In the genomic region with DNA sequence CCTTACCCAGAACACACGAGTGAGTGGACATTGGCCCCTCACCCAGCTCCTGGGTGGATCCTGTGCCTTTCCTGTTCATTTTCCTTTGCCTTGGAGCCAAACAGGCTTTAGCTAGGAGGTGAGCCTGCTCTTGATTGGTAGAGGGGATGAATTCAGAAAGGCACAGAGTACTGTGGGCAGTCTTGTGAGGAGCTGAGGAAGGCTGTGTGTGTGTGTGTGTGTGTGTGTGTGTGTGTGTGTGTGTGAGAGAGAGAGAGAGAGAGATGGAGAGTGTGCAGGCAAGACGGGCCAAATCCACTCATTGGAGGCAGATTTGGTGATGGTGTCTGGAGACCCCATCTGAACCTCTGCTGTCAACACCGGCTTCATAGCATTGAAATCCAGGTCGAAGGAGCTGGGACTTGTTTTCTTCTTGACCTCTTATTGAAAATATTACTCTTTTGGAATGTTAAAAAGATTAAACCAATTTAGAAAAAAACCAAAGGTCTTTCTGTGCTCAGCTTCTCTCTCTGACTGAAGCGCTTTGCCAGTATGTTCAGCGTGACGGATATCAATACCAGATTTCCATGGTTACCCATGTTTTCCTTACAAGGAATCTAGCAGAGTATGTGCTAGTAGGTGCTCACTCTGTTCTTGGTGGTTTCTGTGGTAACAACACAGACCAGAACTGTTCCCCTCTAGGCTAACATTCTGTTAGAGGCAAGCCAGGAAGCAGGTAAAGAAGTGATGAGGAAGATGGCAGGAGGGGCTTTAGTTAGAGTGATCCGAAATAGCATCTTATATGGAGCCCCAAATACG, we compare ENCODE assay signal across 22 mouse cellular contexts. TPM values are rescaled to one million over a fixed set of nuclear protein-coding genes. Genes with fewer than 3 reads are reported as not detected.
DNase-seq lines count a peak whose midpoint lies in the region; ATAC-seq and TF ChIP-seq lines count a peak whose summit lies in the region.
"Had no signal": no experiment of that assay in that cellular context is flagged by ENCODE, and none has a peak within 500 bp of the region (broad histone marks: within the 10 kb centered on the region; RNA-seq: fewer than 3 reads in every experiment).

No protein-coding gene starts in this region.

- intact Hi-C loops in heart, postnatal 10 days (cut with DNase I), result loop anchor here (10.0 kb wide), 1 partner anchor 1352 kb away; no protein-coding TSS in a partner anchor

- no peak overlapping the region for H3K4me3 ChIP-seq in hindbrain, postnatal 0 days (ENCODE audit: low read length)
- no peak overlapping the region for H3K4me3 ChIP-seq in hindbrain, embryonic 11.5 days (ENCODE audit: low read depth, low read length)
- no peak overlapping the region for H3K4me3 ChIP-seq in midbrain, embryonic 14.5 days (replicated peaks; ENCODE audit: low read depth, low read length)
- H3K4me3 ChIP-seq: embryonic facial prominence, embryonic 12.5 days; erythroblast, embryonic 14.5 days; hindbrain, embryonic 12.5 days; limb, embryonic 10.5 days; liver, embryonic 15.5 days; lung, embryonic 15.5 days; megakaryocyte, embryonic 14.5 days had no signal

- H3K9me3 ChIP-seq in hindbrain, postnatal 0 days (ENCODE audit: low read length), result no peaks in the 10 kb centered on the region
- H3K9me3 ChIP-seq in hindbrain, embryonic 11.5 days (ENCODE audit: control insufficient read depth, low read length), result no peaks in the 10 kb centered on the region
- H3K9me3 ChIP-seq in midbrain, embryonic 14.5 days (ENCODE audit: control insufficient read depth, low read length), result no peaks in the 10 kb centered on the region
- H3K9me3 ChIP-seq: embryonic facial prominence, embryonic 12.5 days; hindbrain, embryonic 12.5 days; limb, embryonic 10.5 days; liver, embryonic 15.5 days; lung, embryonic 15.5 days; megakaryocyte, embryonic 14.5 days had no signal

- peak; percentile 87 for DNase-seq in heart, adult 11 months
- DNase-seq in heart, postnatal 10 days, result no peak
- DNase-seq in hindbrain, postnatal 0 days (ENCODE audit: low spot score), result no peak
- DNase-seq in hindbrain, embryonic 11.5 days (ENCODE audit: low spot score), result no peak
- peak; percentile 56 for DNase-seq in midbrain, embryonic 14.5 days
- no peak for DNase-seq in urinary bladder, adult 18-20 months (ENCODE audit: low spot score in 2 of 2)
- no peak for DNase-seq in right cerebral cortex, postnatal 4 days
- DNase-seq: adrenal gland, adult 2 months; cerebellum, adult 11-12 months; cerebellum, postnatal 14 days; kidney, adult 2 months; liver; lung, postnatal 36 days; thymus, postnatal 14 days had no signal

- peaks cover 12% of the 10 kb centered on the region; the same call in 1 of the 2 replicates for H3K4me1 ChIP-seq in hindbrain, postnatal 0 days (ENCODE audit: insufficient read depth, low read length)
- peaks cover 14% of the 10 kb centered on the region; the same call in 1 of the 2 replicates for H3K4me1 ChIP-seq in hindbrain, embryonic 11.5 days (replicated peaks; ENCODE audit: control insufficient read depth, insufficient read depth, low read length)
- peaks cover 35% of the 10 kb centered on the region for H3K4me1 ChIP-seq in midbrain, embryonic 14.5 days (ENCODE audit: control insufficient read depth, insufficient read depth, low read length)

- TF ChIP-seq CTCF in hindbrain, postnatal 0 days (IDR thresholded peaks at IDR 0.05; ENCODE audit: low read depth), result no peak

- no peaks in the 10 kb centered on the region for H3K27me3 ChIP-seq in hindbrain, postnatal 0 days (ENCODE audit: insufficient read depth, low read length)
- no peaks in the 10 kb centered on the region for H3K27me3 ChIP-seq in hindbrain, embryonic 11.5 days (ENCODE audit: control insufficient read depth, insufficient read depth, low read length)
- H3K27me3 ChIP-seq in midbrain, embryonic 14.5 days (ENCODE audit: control insufficient read depth, insufficient read depth, low read length), result peaks cover 8% of the 10 kb centered on the region; the same call in 1 of the 2 replicates
- H3K27me3 ChIP-seq: embryonic facial prominence, embryonic 12.5 days; liver, embryonic 15.5 days; lung, embryonic 15.5 days; megakaryocyte, embryonic 14.5 days had no signal

- no peak overlapping the region for H3K27ac ChIP-seq in hindbrain, postnatal 0 days
- no peak overlapping the region for H3K27ac ChIP-seq in hindbrain, embryonic 11.5 days (ENCODE audit: low read depth, low read length)
- H3K27ac ChIP-seq in midbrain, embryonic 14.5 days (replicated peaks; ENCODE audit: low read depth, low read length), result no peak overlapping the region
- H3K27ac ChIP-seq: embryonic facial prominence, embryonic 12.5 days; hindbrain, embryonic 12.5 days; kidney, postnatal 0 days; limb, embryonic 10.5 days; liver, embryonic 15.5 days; lung, embryonic 15.5 days had no signal

- peak; percentile 68; the same call in 1 of the 2 replicates for ATAC-seq in hindbrain, postnatal 0 days
- no peak for ATAC-seq in hindbrain, embryonic 11.5 days (ENCODE audit: low FRiP score)
- no peak for ATAC-seq in midbrain, embryonic 14.5 days (ENCODE audit: low FRiP score, low TSS enrichment)

- H3K36me3 ChIP-seq in hindbrain, postnatal 0 days (ENCODE audit: insufficient read depth, low read length), result no peaks in the 10 kb centered on the region
- no peaks in the 10 kb centered on the region for H3K36me3 ChIP-seq in hindbrain, embryonic 11.5 days (ENCODE audit: control insufficient read depth, insufficient read depth, low read length)
- H3K36me3 ChIP-seq in midbrain, embryonic 14.5 days (ENCODE audit: control insufficient read depth, insufficient read depth, low read length), result no peaks in the 10 kb centered on the region
- H3K36me3 ChIP-seq: embryonic facial prominence, embryonic 12.5 days; hindbrain, embryonic 12.5 days; limb, embryonic 10.5 days; liver, embryonic 15.5 days; lung, embryonic 15.5 days had no signal

- 53% methylated on average over 9 of the region's 9 CpGs for WGBS in hindbrain, postnatal 0 days
- 66% methylated on average over 9 of the region's 9 CpGs for WGBS in hindbrain, embryonic 11.5 days
- 42% methylated on average over 9 of the region's 9 CpGs for whole genome bisulfite sequencing in midbrain, embryonic 14.5 days

- H3K9ac ChIP-seq in hindbrain, postnatal 0 days (replicated peaks; ENCODE audit: low read length), result no peak overlapping the region
- H3K9ac ChIP-seq in hindbrain, embryonic 11.5 days (ENCODE audit: low read depth, low read length), result no peak overlapping the region
- H3K9ac ChIP-seq in midbrain, embryonic 14.5 days (replicated peaks; ENCODE audit: low read length), result no peak overlapping the region
- H3K9ac ChIP-seq: embryonic facial prominence, embryonic 12.5 days; hindbrain, embryonic 12.5 days; liver, embryonic 15.5 days; lung, embryonic 15.5 days had no signal

- H3K4me2 ChIP-seq in hindbrain, postnatal 0 days (ENCODE audit: low read depth, low read length), result no peak overlapping the region
- no peak overlapping the region for H3K4me2 ChIP-seq in hindbrain, embryonic 11.5 days (replicated peaks; ENCODE audit: low read depth, low read length)
- no peak overlapping the region for H3K4me2 ChIP-seq in midbrain, embryonic 14.5 days (ENCODE audit: low read length)
- H3K4me2 ChIP-seq: embryonic facial prominence, embryonic 12.5 days; hindbrain, embryonic 12.5 days; liver, embryonic 15.5 days; lung, embryonic 15.5 days had no signal

RNA-seq across cellular contexts. Expression of a gene that starts 59.7 kb away (rescaled TPM):
- total RNA-seq in heart, postnatal 10 days (2021), result 10 to 100 TPM; 79.7 to 83.3 TPM
- total RNA-seq in hindbrain, postnatal 0 days (2014; rRNA removed), result 80.7 and 83.2 TPM in 2 replicates
- polyA plus RNA-seq in hindbrain, postnatal 0 days (2015; fragmentation: Nextera tagmentation; extraction: Ambion mirVana), result 106 and 122 TPM in 2 replicates
- polyA plus RNA-seq in hindbrain, embryonic 11.5 days (2014; fragmentation: Nextera tagmentation; extraction: Ambion mirVana), result 94.7 and 107 TPM in 2 replicates
- 105 and 161 TPM in 2 replicates for polyA plus RNA-seq in midbrain, embryonic 14.5 days (2014; fragmentation: Nextera tagmentation; extraction: Ambion mirVana)

RNA-seq across cellular contexts. Expression of a gene that starts 59.9 kb away (rescaled TPM):
- total RNA-seq in heart, postnatal 10 days (2021), result 1 to 10 TPM; 2.7 to 5.8 TPM
- 5.5 and 6.8 TPM in 2 replicates for total RNA-seq in hindbrain, postnatal 0 days (2014; rRNA removed)
- 12.1 and 12.7 TPM in 2 replicates for polyA plus RNA-seq in hindbrain, postnatal 0 days (2015; fragmentation: Nextera tagmentation; extraction: Ambion mirVana)
- polyA plus RNA-seq in hindbrain, embryonic 11.5 days (2014; fragmentation: Nextera tagmentation; extraction: Ambion mirVana), result 11.8 and 19.4 TPM in 2 replicates
- polyA plus RNA-seq in midbrain, embryonic 14.5 days (2014; fragmentation: Nextera tagmentation; extraction: Ambion mirVana), result 13.7 and 18.8 TPM in 2 replicates

Comparison
In these comparisons a context has a peak if more than half of its experiments do, and no peak if none do; other contexts are left out.
1. DNase-seq: peak in heart, adult 11 months (single experiment) and midbrain, embryonic 14.5 days (single experiment); none in heart, postnatal 10 days (0 of 2), hindbrain, postnatal 0 days (single experiment), hindbrain, embryonic 11.5 days (single experiment), urinary bladder, adult 18-20 months (0 of 2) and right cerebral cortex, postnatal 4 days (single experiment).